Mouse (Mus musculus) ES-E14 (cell line): Measurements from ENCODE around the gene Gbf1. TPM values are rescaled to one million over a fixed set of nuclear protein-coding genes. Genes with fewer than 3 reads are reported as not detected.

Experiments used
- DNase-seq: peaks from one replicate; pipeline ENCODE4 v3.0.0-alpha.2; 2013; ENCODE audit warnings: low read depth, low spot score
- H3K27ac ChIP-seq: 2 replicates; pipeline ENCODE4 v1.5.1; 2012; ENCODE audit warnings: low read depth, mild to moderate bottlenecking, low read length, moderate library complexity, mixed read lengths; ENCODE audit not compliant: poor library complexity, insufficient read depth, severe bottlenecking
- H3K36me3 ChIP-seq: 2 replicates; pipeline ENCODE4 v1.6.1; 2012; ENCODE audit warnings: mild to moderate bottlenecking, low read length, moderate library complexity, mixed read lengths; ENCODE audit not compliant: control insufficient read depth, poor library complexity, insufficient read depth, severe bottlenecking
- H3K4me1 ChIP-seq, 2 experiments: fragments of 150-350 bp in 1 of 2; sonication (generic) in 1 of 2; 2 replicates each; pipeline ENCODE4 v1.6.1; 2012; ENCODE audit warnings: low read length in 2 of 2, mild to moderate bottlenecking in 1 of 2, mixed read lengths in 1 of 2; ENCODE audit not compliant: control insufficient read depth in 2 of 2, insufficient read depth in 2 of 2, poor library complexity in 1 of 2
- H3K4me3 ChIP-seq, 2 experiments: fragments of 150-350 bp in 1 of 2; sonication (generic) in 1 of 2; 2 replicates each; pipeline ENCODE4 v1.5.1; 2012; ENCODE audit warnings: low read length in 2 of 2, low read depth in 1 of 2, mild to moderate bottlenecking in 1 of 2, mixed read lengths in 1 of 2; ENCODE audit not compliant: insufficient read depth in 1 of 2, poor library complexity in 1 of 2, severe bottlenecking in 1 of 2
- H3K9ac ChIP-seq: 2 replicates; pipeline ENCODE4 v1.6.1; 2012; ENCODE audit warnings: low read depth, mild to moderate bottlenecking, low read length, mixed read lengths; ENCODE audit not compliant: poor library complexity, insufficient read depth, severe bottlenecking
- H3K9me3 ChIP-seq: fragments of 150-350 bp; sonication (generic); 2 replicates; pipeline ENCODE4 v1.6.1; 2012; ENCODE audit warnings: low read depth, mild to moderate bottlenecking, low read length; ENCODE audit not compliant: control insufficient read depth, insufficient read depth
- CHD2 ChIP-seq: IDR thresholded peaks from 2 replicates; pipeline ENCODE4 v1.6.1; 2014; ENCODE audit warnings: mild to moderate bottlenecking, low read depth, low read length, inconsistent platforms
- HCFC1 ChIP-seq: IDR thresholded peaks from 2 replicates; pipeline ENCODE4 v1.6.1; 2012; ENCODE audit warnings: low read length, inconsistent platforms, borderline replicate concordance; ENCODE audit not compliant: insufficient read depth
- MAFK ChIP-seq: IDR thresholded peaks from 2 replicates; pipeline ENCODE4 v1.6.1; 2014; ENCODE audit warnings: mild to moderate bottlenecking, low read depth, low read length, inconsistent platforms; ENCODE audit not compliant: insufficient read depth
- ZC3H11A ChIP-seq: IDR thresholded peaks from 2 replicates; pipeline ENCODE4 v1.6.1; 2012; ENCODE audit warnings: low read depth, mild to moderate bottlenecking, inconsistent platforms, low read length, borderline replicate concordance
- ZNF384 ChIP-seq: IDR thresholded peaks from 2 replicates; pipeline ENCODE4 v1.6.1; 2012; ENCODE audit warnings: low read depth, low read length, inconsistent platforms
- in situ Hi-C, 2 experiments: fragments of 600-800 bp; cut with MboI; formaldehyde crosslinking; loops; one replicate each; pipeline ENCODE4 v1.15.1; 2025; ENCODE audit warnings: low sequenced_read_pairs in 2 of 2, inconsistent platforms in 1 of 2; ENCODE audit not compliant: unreplicated experiment in 2 of 2
- total RNA-seq: library from RNA; depleted of rRNA; stranded (reverse); fragments of 300-350 nt; gene quantifications from 2 replicates; pipeline ENCODE4 v1.2.3, GENCODE M21; 2012

Gene Gbf1
- total RNA-seq, 1 experiment, result 29.0 TPM

DNA sequence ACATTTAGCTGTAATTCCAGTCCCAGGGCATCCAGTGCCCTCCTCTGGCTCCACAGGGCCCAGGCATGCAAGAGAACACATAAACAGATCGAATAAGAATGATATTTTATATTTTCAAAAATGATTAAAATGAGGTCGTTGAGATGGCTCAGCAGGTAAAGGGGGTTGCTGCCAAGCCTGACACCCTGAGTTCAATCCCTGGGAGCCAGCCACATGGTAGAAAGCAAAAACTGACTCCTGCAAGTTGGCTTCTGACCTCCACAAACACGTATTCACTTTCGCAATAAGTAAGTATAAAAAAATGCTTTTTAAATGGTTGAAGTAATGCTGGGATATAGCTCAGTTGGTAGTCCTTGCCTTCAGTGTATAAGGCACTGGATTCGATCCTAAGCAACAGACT is 41.5 kb upstream of the Gbf1 start:
- DNase-seq, result no peak
- H3K9ac ChIP-seq, result no peak overlapping the region
- in situ Hi-C loops, result no loop called here
- peaks cover 0 to 2% of the 10 kb centered on the region in 2 experiments; a peak in 2 of 4 replicates for H3K4me1 ChIP-seq
- H3K9me3 ChIP-seq, result no peaks in the 10 kb centered on the region
- H3K4me3 ChIP-seq, result no peak overlapping the region
- H3K36me3 ChIP-seq, result no peaks in the 10 kb centered on the region
- H3K27ac ChIP-seq, result no peak overlapping the region
- TF ChIP-seq HCFC1, result no peak
- TF ChIP-seq ZNF384, result no peak
- TF ChIP-seq MAFK, result no peak
- no peak for TF ChIP-seq ZC3H11A
- TF ChIP-seq CHD2, result no peak

GRCm38 (mm10) chr19:46114617-46115016 is 37.7 kb upstream of the Gbf1 start:
- H3K36me3 ChIP-seq, result no peaks in the 10 kb centered on the region
- H3K27ac ChIP-seq, result no peak overlapping the region
- no peaks in the 10 kb centered on the region for H3K4me1 ChIP-seq
- no peak overlapping the region for H3K9ac ChIP-seq
- TF ChIP-seq ZNF384 (no peak), MAFK (no peak), HCFC1 (no peak), ZC3H11A (no peak), CHD2 (no peak)
- DNase-seq, result no peak
- H3K9me3 ChIP-seq, result no peaks in the 10 kb centered on the region
- no peak overlapping the region for H3K4me3 ChIP-seq
- in situ Hi-C loops, result no loop called here

- no peaks in the 10 kb centered on the region for H3K9me3 ChIP-seq
- H3K27ac ChIP-seq, result no peak overlapping the region
- no peak overlapping the region for H3K4me3 ChIP-seq
- H3K4me1 ChIP-seq, result no peaks in the 10 kb centered on the region
- TF ChIP-seq ZC3H11A, result no peak
- TF ChIP-seq MAFK, result no peak
- no peak for TF ChIP-seq HCFC1
- TF ChIP-seq ZNF384, result no peak
- no peak for TF ChIP-seq CHD2
- DNase-seq, result no peak
- no peak overlapping the region for H3K9ac ChIP-seq
- H3K36me3 ChIP-seq, result no peaks in the 10 kb centered on the region
- in situ Hi-C loops, result no loop called here
Measured at GRCm38 (mm10) chr19:46119458-46119857, 32.9 kb upstream of the Gbf1 start.

GRCm38 (mm10) chr19:46120872-46121271 is 31.4 kb upstream of the Gbf1 start:
- H3K4me1 ChIP-seq, result no peaks in the 10 kb centered on the region
- H3K4me3 ChIP-seq, result no peak overlapping the region
- DNase-seq, result no peak
- no peaks in the 10 kb centered on the region for H3K9me3 ChIP-seq
- in situ Hi-C loops, result no loop called here
- no peak overlapping the region for H3K27ac ChIP-seq
- H3K9ac ChIP-seq, result no peak overlapping the region
- TF ChIP-seq HCFC1 (no peak), ZNF384 (no peak), MAFK (no peak), ZC3H11A (no peak), CHD2 (no peak)
- no peaks in the 10 kb centered on the region for H3K36me3 ChIP-seq

- H3K27ac ChIP-seq, result no peak overlapping the region
- H3K36me3 ChIP-seq, result no peaks in the 10 kb centered on the region
- in situ Hi-C loops, result no loop called here
- no peak overlapping the region for H3K4me3 ChIP-seq
- DNase-seq, result no peak
- H3K9me3 ChIP-seq, result no peaks in the 10 kb centered on the region
- TF ChIP-seq CHD2, result no peak
- no peak for TF ChIP-seq ZNF384
- H3K4me1 ChIP-seq, result no peaks in the 10 kb centered on the region
- no peak overlapping the region for H3K9ac ChIP-seq
Measured at GRCm38 (mm10) chr19:46123876-46124275, 28.4 kb upstream of the Gbf1 start.
